Comparison of ENCODE assay signal across 8 mouse cellular contexts in the genomic region with DNA sequence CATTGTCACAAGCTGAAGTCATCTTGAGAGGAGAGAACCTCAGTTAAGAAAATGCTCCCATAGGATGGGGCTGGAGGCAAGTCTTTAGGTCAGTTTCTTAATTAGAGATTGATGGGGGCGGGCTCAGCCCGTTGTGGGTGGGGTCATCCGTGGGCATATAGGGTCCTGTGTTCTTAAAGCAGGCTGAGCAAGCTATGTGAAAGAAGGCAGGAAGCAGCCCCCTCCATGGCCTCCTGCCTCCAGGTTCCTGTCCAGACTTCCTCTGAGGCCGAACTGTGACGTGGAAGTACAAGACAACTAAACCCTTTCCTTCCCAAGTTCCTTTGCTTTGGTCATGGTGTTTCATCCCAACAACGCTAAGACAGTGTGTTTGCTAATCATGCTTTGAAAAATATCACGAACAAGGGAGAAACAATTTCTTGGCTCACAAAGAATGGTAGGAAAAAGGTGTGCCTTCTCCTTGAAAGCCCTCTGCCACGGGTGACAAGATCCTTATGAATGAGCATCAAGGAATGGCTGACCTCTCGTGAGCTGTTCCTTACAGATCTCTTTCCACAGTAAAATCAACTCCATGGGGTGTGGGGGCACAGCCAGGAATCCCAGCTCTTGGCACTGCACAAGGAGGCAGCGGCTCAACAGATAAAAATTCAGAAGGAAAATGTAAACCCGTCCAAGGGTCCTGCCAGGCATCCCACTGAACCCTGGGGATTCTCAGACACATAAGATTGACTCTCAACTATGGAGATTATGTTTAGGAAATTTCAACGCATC. TPM values are rescaled to one million over a fixed set of nuclear protein-coding genes. Genes with fewer than 3 reads are reported as not detected.
DNase-seq lines count a peak whose midpoint lies in the region; ATAC-seq and TF ChIP-seq lines count a peak whose summit lies in the region.

No protein-coding gene starts in this region.

- DNase-seq in heart, adult 8-10 months (ENCODE audit: low spot score) = peak; percentile 16
- DNase-seq in heart, adult 11 months = no peak
- DNase-seq in MN1 (ENCODE audit: low spot score) = peak; percentile 22
- DNase-seq in heart, postnatal 0 days (ENCODE audit: low spot score) = peak; percentile 72
- no peak for DNase-seq in liver, embryonic 11.5 days (ENCODE audit: low spot score)
- DNase-seq in left cerebral cortex, adult 11 months (ENCODE audit: low spot score) = no peak
- DNase-seq in cerebellum, adult 9-10 months = no peak

- H3K27ac ChIP-seq in heart, postnatal 0 days (ENCODE audit: low read depth) = peak overlapping the region; percentile 83
- peak overlapping the region; percentile 21; the same call in 1 of the 2 replicates for H3K27ac ChIP-seq in liver, embryonic 11.5 days (ENCODE audit: low read depth, low read length)
- no peak overlapping the region for H3K27ac ChIP-seq in neural tube, embryonic 15.5 days (replicated peaks)

- peak overlapping the region; percentile 69 for H3K9ac ChIP-seq in heart, postnatal 0 days (replicated peaks; ENCODE audit: low read depth, low read length)
- peak overlapping the region; percentile 100 for H3K9ac ChIP-seq in liver, embryonic 11.5 days (ENCODE audit: low read depth, low read length)
- H3K9ac ChIP-seq in neural tube, embryonic 15.5 days (replicated peaks) = no peak overlapping the region

- peaks cover 38% of the 10 kb centered on the region for H3K4me1 ChIP-seq in heart, postnatal 0 days (ENCODE audit: control insufficient read depth, insufficient read depth)
- peaks cover 30% of the 10 kb centered on the region for H3K4me1 ChIP-seq in liver, embryonic 11.5 days (replicated peaks; ENCODE audit: control insufficient read depth, insufficient read depth, low read length)
- peaks cover 19% of the 10 kb centered on the region for H3K4me1 ChIP-seq in neural tube, embryonic 15.5 days

- 0 out of 2 replicates have a peak, but pooled peaks have one; percentile 34 for TF ChIP-seq EP300 in heart, postnatal 0 days (IDR thresholded peaks at IDR 0.05; ENCODE audit: low read depth)

- H3K9me3 ChIP-seq in heart, postnatal 0 days (replicated peaks; ENCODE audit: control insufficient read depth, low read length) = no peaks in the 10 kb centered on the region
- H3K9me3 ChIP-seq in liver, embryonic 11.5 days (ENCODE audit: control insufficient read depth, low read length) = no peaks in the 10 kb centered on the region
- H3K9me3 ChIP-seq in neural tube, embryonic 15.5 days (replicated peaks) = no peaks in the 10 kb centered on the region

- H3K36me3 ChIP-seq in heart, postnatal 0 days (replicated peaks; ENCODE audit: control insufficient read depth, insufficient read depth, low read length) = peaks cover 15% of the 10 kb centered on the region
- peaks cover 44% of the 10 kb centered on the region for H3K36me3 ChIP-seq in liver, embryonic 11.5 days (ENCODE audit: control insufficient read depth, insufficient read depth, low read length)
- H3K36me3 ChIP-seq in neural tube, embryonic 15.5 days = no peaks in the 10 kb centered on the region

- 9% methylated on average over 12 of the region's 12 CpGs for WGBS in heart, postnatal 0 days
- WGBS in liver, embryonic 11.5 days = 17% methylated on average over 12 of the region's 12 CpGs
- 31% methylated on average over 12 of the region's 12 CpGs for WGBS in neural tube, embryonic 15.5 days

- peak; percentile 21; the same call in 1 of the 2 replicates for ATAC-seq in heart, postnatal 0 days (ENCODE audit: insufficient read depth, low read depth)
- ATAC-seq in liver, embryonic 11.5 days (replicated peaks; ENCODE audit: low FRiP score) = no peak; the same call in 1 of the 2 replicates
- no peak for ATAC-seq in neural tube, embryonic 15.5 days (ENCODE audit: low FRiP score)

- H3K27me3 ChIP-seq in heart, postnatal 0 days (ENCODE audit: control insufficient read depth, insufficient read depth, low read length) = no peaks in the 10 kb centered on the region
- H3K27me3 ChIP-seq in liver, embryonic 11.5 days (replicated peaks; ENCODE audit: control insufficient read depth, insufficient read depth, low read length) = no peaks in the 10 kb centered on the region
- H3K27me3 ChIP-seq in neural tube, embryonic 15.5 days (replicated peaks) = no peaks in the 10 kb centered on the region

- H3K4me3 ChIP-seq in heart, postnatal 0 days (ENCODE audit: low read depth, low read length) = peak overlapping the region; percentile 81
- H3K4me3 ChIP-seq in liver, embryonic 11.5 days (ENCODE audit: low read depth, low read length) = peak overlapping the region; percentile 98
- peak overlapping the region; percentile 59 for H3K4me3 ChIP-seq in neural tube, embryonic 15.5 days (replicated peaks)

- H3K4me2 ChIP-seq in heart, postnatal 0 days (ENCODE audit: low read depth, low read length) = peak overlapping the region; percentile 84
- peak overlapping the region; percentile 97 for H3K4me2 ChIP-seq in liver, embryonic 11.5 days
- H3K4me2 ChIP-seq in neural tube, embryonic 15.5 days = peak overlapping the region; percentile 98

- no peak for TF ChIP-seq CTCF in heart, postnatal 0 days (IDR thresholded peaks at IDR 0.05; ENCODE audit: low read depth)

RNA-seq across cellular contexts. Expression of gene Cdk1, which starts 1.5 kb away (rescaled TPM):
- total RNA-seq in heart, adult 8-10 months (2022) = 1 to 10 TPM in 1 of 4 experiments, under 1 TPM in 3; 0.44 to 1.3 (median 0.47) TPM
- 90.6 and 204 TPM in 2 replicates for total RNA-seq in heart, postnatal 0 days (2014; rRNA removed; ENCODE audit: low replicate concordance)
- 115 and 122 TPM in 2 replicates for polyA plus RNA-seq in heart, postnatal 0 days (2015; fragmentation: Nextera tagmentation; extraction: Ambion mirVana)
- 441 and 474 TPM in 2 replicates for polyA plus RNA-seq in liver, embryonic 11.5 days (2014; fragmentation: Nextera tagmentation; extraction: Ambion mirVana)
- 54.8 and 142 TPM in 2 replicates for polyA plus RNA-seq in neural tube, embryonic 15.5 days (2015; fragmentation: Nextera tagmentation; extraction: Ambion mirVana)

RNA-seq across cellular contexts. Expression of gene Ank3, which starts 47.3 kb away (rescaled TPM):
- total RNA-seq in heart, adult 8-10 months (2022) = 10 to 100 TPM; 72.9 to 84.4 (median 74.9) TPM
- total RNA-seq in heart, postnatal 0 days (2014; rRNA removed; ENCODE audit: low replicate concordance) = 64.7 and 92.0 TPM in 2 replicates
- polyA plus RNA-seq in heart, postnatal 0 days (2015; fragmentation: Nextera tagmentation; extraction: Ambion mirVana) = 23.4 and 23.8 TPM in 2 replicates
- polyA plus RNA-seq in liver, embryonic 11.5 days (2014; fragmentation: Nextera tagmentation; extraction: Ambion mirVana) = 13.4 and 16.1 TPM in 2 replicates
- 84.8 and 89.5 TPM in 2 replicates for polyA plus RNA-seq in neural tube, embryonic 15.5 days (2015; fragmentation: Nextera tagmentation; extraction: Ambion mirVana)

Comparison
In these comparisons a context has a peak if more than half of its experiments do, and no peak if none do; other contexts are left out.
1. DNase-seq: peak in heart, adult 8-10 months (single experiment), MN1 (single experiment) and heart, postnatal 0 days (single experiment); none in heart, adult 11 months (single experiment), liver, embryonic 11.5 days (single experiment), left cerebral cortex, adult 11 months (single experiment) and cerebellum, adult 9-10 months (single experiment).
2. Peak in every context shown above with its lines, with median percentiles within 50 percentile points of each other: H3K4me2 ChIP-seq and H3K4me3 ChIP-seq.